Mouse (Mus musculus): Measurements from ENCODE around the gene Eva1c. TPM values are rescaled to one million over a fixed set of nuclear protein-coding genes. Genes with fewer than 3 reads are reported as not detected.

Gene Eva1c
- total RNA-seq, 2 experiments from 2014 or later: 4.3 to 4.5 TPM

DNA sequence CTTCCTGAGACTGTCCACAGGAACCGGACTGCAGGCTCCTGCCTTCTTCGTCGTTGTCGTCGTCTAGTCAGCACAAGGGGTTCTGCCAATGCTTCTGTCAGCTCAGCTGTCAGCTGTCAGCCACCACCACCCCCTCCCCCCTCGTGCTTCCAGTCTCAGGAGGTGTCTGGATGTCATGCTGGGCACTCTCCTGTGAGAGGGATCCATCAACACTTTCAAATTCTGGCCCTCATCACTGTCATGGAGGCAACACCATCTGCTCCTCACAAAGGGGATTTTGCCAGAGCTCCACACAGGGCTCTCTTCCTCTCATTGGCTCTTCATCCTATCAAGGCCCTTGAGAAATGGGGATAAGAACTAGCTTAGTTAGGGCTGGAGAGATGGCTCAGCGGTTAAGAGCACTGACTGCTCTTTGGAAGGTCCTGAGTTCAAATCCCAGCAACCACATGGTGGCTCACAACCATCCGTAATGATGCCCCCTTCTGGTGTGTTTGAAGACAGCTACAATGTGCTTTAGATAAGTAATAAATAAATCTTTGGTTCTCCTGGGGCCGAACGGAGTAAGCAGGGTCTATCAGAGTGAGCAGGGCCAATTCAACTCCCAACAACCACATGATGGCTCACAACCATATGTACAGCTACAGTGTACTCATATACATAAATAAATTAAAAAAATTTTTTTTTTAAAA is 95.1 kb downstream of the Eva1c start:
- DNase-seq: no peak

DNA sequence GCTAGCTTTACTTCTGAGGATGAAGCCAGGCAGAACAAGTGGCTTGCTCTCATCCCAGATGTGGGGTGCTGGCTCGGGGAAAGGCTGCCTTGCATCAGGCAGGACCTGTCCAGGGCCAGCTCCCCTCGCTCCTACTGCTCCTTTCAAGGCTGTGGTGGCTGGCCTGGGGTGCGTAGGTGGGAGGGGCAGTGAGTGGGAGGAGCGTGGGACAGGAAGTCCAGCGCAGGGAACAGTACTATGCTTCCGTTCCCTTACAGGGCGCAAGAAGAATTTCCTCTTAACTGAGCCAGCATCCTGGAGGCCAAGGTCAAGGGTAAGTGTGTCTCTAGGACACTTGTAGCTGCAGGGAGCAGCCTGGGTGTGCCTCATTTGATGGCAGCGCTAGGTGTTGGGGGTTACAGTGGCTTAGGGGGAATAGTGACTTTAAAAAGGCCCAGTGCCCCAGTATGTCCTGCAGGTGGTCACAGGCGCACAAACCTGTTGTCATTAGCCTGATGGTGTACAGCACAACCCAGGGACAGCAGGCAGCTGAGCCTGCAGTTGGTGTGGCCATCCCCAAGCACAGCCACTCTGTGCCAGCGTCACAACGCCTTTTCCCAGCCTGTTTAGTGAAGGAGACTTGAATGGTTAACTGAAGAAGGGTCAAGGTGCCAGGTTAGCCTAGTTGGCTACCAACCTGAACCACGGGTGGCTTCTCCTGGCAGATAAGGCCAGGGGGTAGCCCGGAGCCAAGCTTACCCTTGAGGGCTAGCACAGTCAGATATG is 98.3 kb downstream of the Eva1c start:
- DNase-seq: peak; percentile 81

DNA sequence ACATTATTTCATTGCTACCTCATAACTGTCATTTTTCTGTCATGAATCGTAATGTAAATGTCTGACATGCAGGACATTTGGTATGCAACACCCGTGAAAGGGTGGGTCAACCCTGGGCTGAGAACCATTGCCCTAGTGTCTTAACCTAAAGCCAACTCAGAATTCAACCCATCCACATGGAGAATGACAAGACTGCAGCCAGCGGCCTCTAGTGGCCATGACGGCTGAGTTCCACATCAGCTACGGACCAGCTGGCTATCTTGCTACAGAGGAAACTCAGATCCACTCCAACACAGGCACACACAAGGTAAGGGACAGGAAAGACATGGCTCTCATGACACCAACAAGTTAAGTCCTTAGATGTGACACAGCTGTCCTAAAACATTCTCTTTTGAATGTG is 98.9 kb downstream of the Eva1c start:
- peak; percentile 86 for DNase-seq

DNA sequence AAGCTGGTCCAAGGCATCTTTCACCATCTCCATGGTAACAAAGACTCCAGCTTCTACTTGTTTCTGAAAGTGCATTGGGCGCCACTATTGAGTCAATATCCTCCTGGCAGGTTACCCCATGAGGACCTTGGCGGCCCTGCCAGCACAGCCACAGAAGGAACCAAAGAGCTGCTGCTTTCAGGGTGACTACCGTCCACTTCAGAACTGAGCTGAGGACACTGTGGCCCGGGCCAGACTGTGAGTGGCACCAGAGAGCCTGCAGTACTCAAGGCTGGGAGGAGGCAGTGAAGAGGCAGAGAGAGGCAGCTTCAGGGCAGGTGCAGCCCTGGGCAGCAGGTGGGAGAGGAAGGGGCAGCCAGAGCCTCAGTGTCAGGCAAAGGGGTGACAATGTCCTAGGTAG is 100.9 kb downstream of the Eva1c start:
- no peak for DNase-seq

DNA sequence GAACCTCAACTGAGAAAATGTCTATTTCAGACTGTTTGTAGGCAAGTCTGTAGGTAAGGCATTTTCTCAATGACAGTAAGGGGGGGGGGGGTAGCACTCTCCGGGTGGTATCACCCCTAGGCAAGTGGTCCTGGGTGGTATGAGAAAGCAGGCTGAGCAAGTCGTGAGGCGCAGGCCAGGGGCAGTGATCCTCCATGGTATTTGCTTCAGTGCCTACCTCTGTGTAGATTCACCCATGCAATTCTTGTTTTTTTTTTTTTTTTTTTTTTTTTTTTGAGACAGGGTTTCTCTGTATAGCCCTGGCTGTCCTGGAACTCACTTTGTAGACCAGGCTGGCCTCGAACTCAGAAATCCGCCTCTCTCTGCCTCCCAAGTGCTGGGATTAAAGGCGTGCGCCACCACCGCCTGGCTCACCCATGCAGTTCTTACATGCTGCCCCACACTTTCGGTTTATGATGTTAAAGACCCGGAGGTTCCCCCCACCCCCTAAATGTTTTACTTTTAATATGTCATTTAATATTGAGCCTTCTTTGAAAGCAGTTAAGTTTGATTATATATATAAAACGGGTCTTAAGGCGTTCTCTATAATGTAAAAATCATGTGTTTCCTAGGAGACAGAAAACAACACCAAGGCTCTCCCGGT is 107.1 kb downstream of the Eva1c start:
- no peak for DNase-seq

DNA sequence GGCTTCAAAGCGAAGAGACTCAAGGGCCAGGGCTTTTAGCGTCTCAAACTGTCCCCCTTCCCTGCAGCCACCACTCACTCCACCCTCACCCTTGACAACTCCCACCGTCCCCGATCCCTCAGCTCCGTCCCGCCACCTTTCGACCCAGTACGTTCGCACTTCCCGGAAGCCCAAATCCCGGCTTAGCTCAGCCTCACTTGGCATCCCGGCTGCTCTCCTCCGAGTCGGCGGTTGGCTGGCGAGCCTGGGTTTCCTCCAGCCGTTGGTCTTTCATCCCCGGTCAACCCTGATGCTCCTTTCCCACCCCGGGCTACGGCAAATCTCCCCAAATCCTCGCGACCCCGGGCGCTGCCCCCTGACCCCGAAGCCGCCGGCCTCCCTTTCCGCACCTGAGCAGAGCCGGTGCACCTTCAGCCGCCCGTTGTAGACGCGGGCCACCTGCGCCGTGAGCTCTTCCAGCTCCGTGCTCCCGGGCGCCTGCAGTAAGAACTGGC is 107.7 kb downstream of the Eva1c start:
- DNase-seq: peak; percentile 80

DNA sequence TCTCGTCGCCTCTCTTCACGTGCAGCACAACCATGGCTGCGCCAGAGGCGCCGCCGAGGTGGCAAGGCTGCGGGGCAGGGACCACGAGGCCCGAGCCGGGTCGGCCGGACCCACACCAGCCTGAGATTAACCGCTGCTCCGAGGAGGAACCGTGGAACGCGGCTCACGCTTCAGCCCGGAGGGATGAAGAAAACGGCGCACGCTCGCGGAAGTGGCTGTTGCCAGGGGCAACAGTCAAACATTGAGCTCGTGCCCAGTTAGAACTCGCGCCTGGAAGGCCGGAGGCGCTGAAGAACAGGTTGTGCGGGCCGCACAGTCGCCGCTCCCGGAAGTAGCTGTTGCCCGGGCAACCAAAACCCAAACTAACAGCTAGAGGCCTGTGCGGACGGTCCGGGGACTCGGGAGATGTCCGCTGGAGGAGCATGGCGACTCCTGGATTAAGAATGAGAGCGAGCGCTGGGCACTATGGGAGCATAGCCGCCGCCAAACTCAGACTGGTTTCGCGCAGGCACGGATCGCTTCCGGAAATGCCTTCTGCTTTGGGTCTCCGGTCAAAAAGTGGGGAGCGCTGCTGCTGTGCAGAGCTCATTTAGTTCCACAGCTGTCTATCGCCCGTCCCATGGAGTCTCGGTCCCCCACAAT is 108.3 kb downstream of the Eva1c start, which contains the start of gene Cfap298:
Gene Cfap298, minus strand, starts transcription at position 428 of the 642 bp plus-strand sequence.
- peak; percentile 94 for DNase-seq

DNA sequence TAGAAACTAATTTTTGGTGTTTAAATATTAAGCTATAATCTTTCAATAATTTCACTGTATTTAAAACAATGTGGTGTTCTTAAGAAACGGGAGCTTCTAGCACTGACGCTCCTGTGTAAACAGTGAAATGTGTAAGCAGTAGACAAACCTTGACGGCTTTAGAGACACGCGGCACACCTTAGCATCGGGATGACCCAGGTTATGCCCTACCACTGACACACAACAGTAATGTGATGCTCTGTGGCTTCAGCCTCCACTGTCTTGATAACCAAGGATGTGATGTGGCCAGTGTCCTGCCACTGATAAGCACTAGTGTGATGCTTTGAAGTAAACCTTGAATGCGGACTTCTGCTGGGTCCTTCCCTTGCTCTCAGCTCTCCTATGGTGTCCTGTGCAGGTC is 114.7 kb downstream of the Eva1c start:
- DNase-seq: no peak

DNA sequence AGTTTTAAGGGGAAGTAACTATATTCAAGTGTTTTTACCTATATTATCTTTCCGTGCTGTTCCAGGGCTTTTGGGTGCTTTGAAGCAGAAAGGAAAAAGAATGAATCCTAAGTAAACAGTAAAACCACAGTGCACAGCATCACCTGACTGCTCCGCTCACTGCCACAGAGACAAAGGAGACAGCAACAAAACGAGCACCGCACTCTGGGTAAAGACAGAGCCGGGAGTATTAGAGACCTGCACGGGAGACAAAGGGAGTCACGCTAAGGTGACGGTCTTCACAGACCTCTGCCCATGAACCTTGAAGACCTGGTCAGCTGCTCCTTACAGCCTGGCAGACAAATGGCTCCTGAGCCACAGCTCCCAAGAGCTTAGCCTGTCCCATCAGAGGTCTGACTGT is 120.5 kb downstream of the Eva1c start:
- DNase-seq: no peak

DNA sequence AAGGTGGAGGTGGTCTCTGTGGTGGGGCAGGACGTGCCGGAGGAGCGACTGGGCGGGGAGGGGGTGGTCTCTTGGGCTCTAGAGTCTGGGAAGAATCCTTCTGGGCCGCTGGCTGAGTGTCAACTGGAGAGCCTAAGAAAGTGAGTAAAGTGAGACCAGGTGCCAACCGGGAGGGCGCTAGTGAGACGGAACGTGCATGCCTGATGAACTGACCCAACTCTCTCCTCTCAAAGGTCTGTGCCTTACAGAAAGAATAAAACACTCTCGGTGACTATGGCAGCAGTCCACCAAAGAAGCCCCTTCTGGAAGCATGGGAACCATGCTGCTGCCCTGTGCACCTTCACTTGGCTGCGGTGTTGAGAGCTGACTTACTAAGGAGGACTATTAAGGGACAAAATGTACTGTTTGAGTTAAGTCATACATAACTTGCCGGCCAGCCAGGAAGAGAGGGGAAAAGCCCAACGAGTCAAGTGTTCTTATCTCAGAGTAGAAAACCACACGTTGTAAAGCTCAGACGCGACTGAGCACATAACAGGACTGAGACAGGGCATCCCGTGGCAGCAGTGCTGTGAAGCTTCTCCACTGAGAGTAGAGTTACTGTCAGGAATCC is 123.9 kb downstream of the Eva1c start:
- DNase-seq: no peak

DNA sequence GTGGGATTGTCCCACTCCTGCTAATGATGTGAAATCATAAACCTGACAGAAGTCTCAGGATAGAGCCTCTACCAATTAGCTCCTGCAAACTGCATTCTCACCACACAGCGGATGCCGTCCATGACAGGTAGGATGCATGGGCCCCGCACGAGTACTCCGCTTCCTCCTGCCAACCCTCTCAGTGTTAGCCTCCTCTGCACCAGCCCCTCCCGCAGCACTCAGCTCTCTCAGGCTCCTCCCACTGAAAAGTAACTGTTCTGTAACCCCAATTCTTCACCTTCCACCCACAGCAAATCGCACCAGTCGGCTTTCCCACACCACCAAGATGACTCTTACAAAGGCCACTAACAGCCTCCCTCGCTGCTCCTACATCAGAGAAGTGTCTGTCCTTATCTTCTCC is 126.6 kb downstream of the Eva1c start:
- no peak for DNase-seq

DNA sequence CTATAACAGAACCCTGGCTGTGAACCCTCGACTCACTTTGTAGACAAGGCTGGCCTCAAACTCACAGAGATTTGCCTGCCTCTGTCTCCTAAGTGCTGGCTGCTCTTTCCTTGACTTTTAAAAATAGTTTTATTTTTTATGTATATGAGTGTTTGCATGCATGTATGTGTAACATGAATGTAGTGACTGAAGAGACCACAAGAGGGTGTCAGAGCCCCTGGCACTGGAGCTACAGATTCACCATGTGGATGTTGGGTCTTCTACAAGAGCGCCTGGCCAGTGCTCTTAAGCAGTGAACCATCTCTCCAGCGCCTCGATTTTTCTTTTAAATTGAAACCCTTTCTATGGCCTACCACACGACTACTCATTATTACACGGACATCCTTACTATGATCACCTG is 127.3 kb downstream of the Eva1c start:
- DNase-seq: no peak

Small RNA genes lying within 50 kb of the gene (microRNA-seq; reads per million reads assigned to microRNA genes)
- not detected for gene Gm22933

Other genes starting within 250 kb of the Eva1c start
- gene Mis18a, start 99.3 kb upstream of the Eva1c start, total RNA-seq (2021): 10 to 100 TPM in 1 of 2 experiments, 1 to 10 TPM in 1; 8.8 to 10.6 TPM
- gene Mrap, start 88.5 kb upstream of the Eva1c start, total RNA-seq (2021): 100 to 1,000 TPM; 218 to 374 TPM
- gene Urb1, start 16.3 kb upstream of the Eva1c start, total RNA-seq (2021): 10 to 100 TPM; 11.9 to 14.3 TPM
- 10 to 100 TPM; 30.6 to 31.6 TPM for gene Cfap298, start 108.4 kb downstream of the Eva1c start, total RNA-seq (2021)
- 10 to 100 TPM; 30.1 to 30.2 TPM for gene Synj1, start 184.6 kb downstream of the Eva1c start, total RNA-seq (2021)
- 10 to 100 TPM; 35.3 to 55.6 TPM for gene Paxbp1, start 217.8 kb downstream of the Eva1c start, total RNA-seq (2021)